Mouse (Mus musculus) forebrain, postnatal 0 days (tissue): ENCODE results near the gene Zfp865. TPM values are rescaled to one million over a fixed set of nuclear protein-coding genes. Genes with fewer than 3 reads are reported as not detected.

ENCODE experiments used
- ATAC-seq: fragments of 200-750 bp; cut with Nextera tagmentation; 2 replicates; pipeline ENCODE4 v1.8.0; 2017; ENCODE audit warnings: mild to moderate bottlenecking, moderate library complexity
- DNase-seq: peaks from one replicate; pipeline ENCODE4 v3.0.0-alpha.2; 2015
- H3K27ac ChIP-seq: fragments of 300-500 bp; sonication (generic); 2 replicates; pipeline ENCODE4 v1.5.1; 2014; ENCODE audit warnings: low read depth, mild to moderate bottlenecking, antibody characterized with exemption, low read length, moderate library complexity, mixed read lengths
- H3K27me3 ChIP-seq: fragments of 300-500 bp; sonication (generic); 2 replicates; pipeline ENCODE4 v1.6.1; 2014; ENCODE audit warnings: mild to moderate bottlenecking, low read length, mixed read lengths; ENCODE audit not compliant: insufficient read depth
- H3K36me3 ChIP-seq: fragments of 300-500 bp; sonication (generic); 2 replicates; pipeline ENCODE4 v1.6.1; 2014; ENCODE audit warnings: mild to moderate bottlenecking, moderate library complexity; ENCODE audit not compliant: insufficient read depth
- H3K4me1 ChIP-seq: fragments of 300-500 bp; sonication (generic); 2 replicates; pipeline ENCODE4 v1.6.1; 2014; ENCODE audit warnings: antibody characterized with exemption; ENCODE audit not compliant: insufficient read depth
- H3K4me2 ChIP-seq: fragments of 300-500 bp; sonication (generic); 2 replicates; pipeline ENCODE4 v1.6.1; 2014; ENCODE audit warnings: low read depth, mild to moderate bottlenecking, moderate library complexity
- H3K4me3 ChIP-seq: fragments of 300-500 bp; sonication (generic); 2 replicates; pipeline ENCODE4 v1.5.1; 2014; ENCODE audit warnings: low read depth, low read length, mixed read lengths
- H3K9ac ChIP-seq: fragments of 300-500 bp; sonication (generic); 2 replicates; pipeline ENCODE4 v1.6.1; 2014; ENCODE audit warnings: mild to moderate bottlenecking
- H3K9me3 ChIP-seq: fragments of 300-500 bp; sonication (generic); 2 replicates; pipeline ENCODE4 v1.6.1; 2016; ENCODE audit warnings: low read length
- CTCF ChIP-seq: sonication (generic); IDR thresholded peaks from 2 replicates; pipeline ENCODE4 v1.5.1; 2016; ENCODE audit warnings: antibody characterized with exemption, control low read depth, low read depth
- WGBS: fragments of 180-500 bp; shearing (Covaris S2); extraction: QIAGEN DNeasy Blood & Tissue Kit; methylation state at CpG from one replicate; pipeline ENCODE4 v1.1.7; 2014; 5-methylcytosine and 5-hydroxymethylcytosine counted together
- polyA plus RNA-seq: library from polyadenylated mRNA; unstranded; fragments of >200 nt; fragmentation: Nextera tagmentation; extraction: Ambion mirVana; gene quantifications from 2 replicates; pipeline ENCODE4 v1.2.1, GENCODE M21; 2015
- total RNA-seq: library from RNA; depleted of rRNA; stranded (reverse); fragments of >200 nt; gene quantifications from 2 replicates; pipeline ENCODE4 v1.2.3, GENCODE M21; 2014; rRNA removed

Gene Zfp865
- total and polyA plus RNA-seq, 2 experiments from 2014 or later = 5.6 to 33.3 TPM

GRCm38 (mm10) chr7:5081939-5082338 is 61.8 kb downstream of the Zfp865 start:
- ATAC-seq (no peak), DNase-seq (no peak)
- no peak for TF ChIP-seq CTCF
- Histone ChIP-seq H3K4me2 (no peak overlapping the region), H3K27ac (no peak overlapping the region), H3K9me3 (no peaks in the 10 kb centered on the region), H3K4me1 (0 out of 2 replicates have a peak, but pooled peaks cover 8% of the 10 kb centered on the region), H3K36me3 (peaks cover 26% of the 10 kb centered on the region), H3K27me3 (no peaks in the 10 kb centered on the region), H3K9ac (no peak overlapping the region), H3K4me3 (no peak overlapping the region)
- WGBS = 99% methylated on average over 2 of the region's 2 CpGs

GRCm38 (mm10) chr7:5083325-5084105 is 63.3 kb downstream of the Zfp865 start:
- ATAC-seq (no peak), DNase-seq (no peak)
- Histone ChIP-seq H3K36me3 (peaks cover 22% of the 10 kb centered on the region), H3K27me3 (no peaks in the 10 kb centered on the region), H3K4me1 (0 out of 2 replicates have a peak, but pooled peaks cover 8% of the 10 kb centered on the region), H3K9ac (no peak overlapping the region), H3K4me3 (no peak overlapping the region), H3K27ac (no peak overlapping the region), H3K9me3 (no peaks in the 10 kb centered on the region), H3K4me2 (no peak overlapping the region)
- no peak for TF ChIP-seq CTCF
- 93% methylated on average over 18 of the region's 18 CpGs for WGBS

- Histone ChIP-seq H3K9ac (no peak overlapping the region), H3K27ac (no peak overlapping the region), H3K27me3 (no peaks in the 10 kb centered on the region), H3K4me1 (0 out of 2 replicates have a peak, but pooled peaks cover 8% of the 10 kb centered on the region), H3K4me2 (no peak overlapping the region), H3K9me3 (no peaks in the 10 kb centered on the region), H3K36me3 (peaks cover 29% of the 10 kb centered on the region), H3K4me3 (no peak overlapping the region)
- ATAC-seq = no peak
- TF ChIP-seq CTCF = no peak
- WGBS = 90% methylated on average over 1 of the region's 1 CpGs
- DNase-seq = no peak
Measured at GRCm38 (mm10) chr7:5085512-5085911, 65.3 kb downstream of the Zfp865 start.

Other genes with a start within 250 kb of the Zfp865 start
- not detected in 2 replicates for gene Fam71e2, start 249.1 kb upstream of the Zfp865 start, total RNA-seq
- not detected in 2 replicates for gene Fam71e2, start 249.1 kb upstream of the Zfp865 start, polyA plus RNA-seq
- 1.2 and 2.6 TPM in 2 replicates for gene Il11, start 237.5 kb upstream of the Zfp865 start, total RNA-seq
- gene Il11, start 237.5 kb upstream of the Zfp865 start, polyA plus RNA-seq = 1.2 and 2.1 TPM in 2 replicates
- gene Tmem190, start 237.4 kb upstream of the Zfp865 start, total RNA-seq = not detected in 2 replicates
- not detected in 2 replicates for gene Tmem190, start 237.4 kb upstream of the Zfp865 start, polyA plus RNA-seq
- gene Tmem238, start 230.7 kb upstream of the Zfp865 start, total RNA-seq = 7.3 and 10.1 TPM in 2 replicates
- gene Tmem238, start 230.7 kb upstream of the Zfp865 start, polyA plus RNA-seq = 13.3 and 15.0 TPM in 2 replicates
- 161 and 191 TPM in 2 replicates for gene Rpl28, start 227.5 kb upstream of the Zfp865 start, total RNA-seq
- 313 and 332 TPM in 2 replicates for gene Rpl28, start 227.5 kb upstream of the Zfp865 start, polyA plus RNA-seq
- 300 and 347 TPM in 2 replicates for gene Ube2s, start 207.8 kb upstream of the Zfp865 start, total RNA-seq
- gene Ube2s, start 207.8 kb upstream of the Zfp865 start, polyA plus RNA-seq = 232 and 259 TPM in 2 replicates
- 52.4 and 66.6 TPM in 2 replicates for gene Shisa7, start 175.7 kb upstream of the Zfp865 start, total RNA-seq
- 6.8 and 9.4 TPM in 2 replicates for gene Shisa7, start 175.7 kb upstream of the Zfp865 start, polyA plus RNA-seq
- 2.5 and 6.6 TPM in 2 replicates for gene Isoc2b, start 150.1 kb upstream of the Zfp865 start, total RNA-seq
- 3.5 and 3.7 TPM in 2 replicates for gene Isoc2b, start 150.1 kb upstream of the Zfp865 start, polyA plus RNA-seq
- gene Isoc2a, start 143.2 kb upstream of the Zfp865 start, total RNA-seq = 4.8 and 4.9 TPM in 2 replicates
- 0.26 and 0.39 TPM in 2 replicates for gene Isoc2a, start 143.2 kb upstream of the Zfp865 start, polyA plus RNA-seq
- 0.48 and 0.85 TPM in 2 replicates for gene Gm36210, start 113.9 kb upstream of the Zfp865 start, total RNA-seq
- 0.29 and 0.47 TPM in 2 replicates for gene Gm36210, start 113.9 kb upstream of the Zfp865 start, polyA plus RNA-seq
- gene Zfp628, start 105.2 kb upstream of the Zfp865 start, total RNA-seq = 5.4 and 9.2 TPM in 2 replicates
- 5.8 and 6.0 TPM in 2 replicates for gene Zfp628, start 105.2 kb upstream of the Zfp865 start, polyA plus RNA-seq
- 45.5 and 69.9 TPM in 2 replicates for gene Nat14, start 98.3 kb upstream of the Zfp865 start, total RNA-seq
- gene Nat14, start 98.3 kb upstream of the Zfp865 start, polyA plus RNA-seq = 20.5 and 54.3 TPM in 2 replicates
- 0.54 and 1.7 TPM in 2 replicates for gene Ssc5d, start 94.6 kb upstream of the Zfp865 start, total RNA-seq
- 0.51 and 0.63 TPM in 2 replicates for gene Ssc5d, start 94.6 kb upstream of the Zfp865 start, polyA plus RNA-seq
- gene Sbk2, start 56.0 kb upstream of the Zfp865 start, total RNA-seq = not detected in 2 replicates
- not detected in 2 replicates for gene Sbk2, start 56.0 kb upstream of the Zfp865 start, polyA plus RNA-seq
- gene Sbk3, start 49.2 kb upstream of the Zfp865 start, total RNA-seq = 0.23 and 0.76 TPM in 2 replicates
- 0.39 and 0.76 TPM in 2 replicates for gene Sbk3, start 49.2 kb upstream of the Zfp865 start, polyA plus RNA-seq
- gene Zfp579, start 24.2 kb upstream of the Zfp865 start, total RNA-seq = 34.6 and 34.7 TPM in 2 replicates
- gene Zfp579, start 24.2 kb upstream of the Zfp865 start, polyA plus RNA-seq = 36.7 and 42.6 TPM in 2 replicates
- 4.6 and 6.4 TPM in 2 replicates for gene Zfp524, start 6.0 kb upstream of the Zfp865 start, total RNA-seq
- 5.0 and 5.3 TPM in 2 replicates for gene Zfp524, start 6.0 kb upstream of the Zfp865 start, polyA plus RNA-seq
- 30.0 and 33.9 TPM in 2 replicates for gene Fiz1, start 5.7 kb upstream of the Zfp865 start, total RNA-seq
- 26.9 and 28.6 TPM in 2 replicates for gene Fiz1, start 5.7 kb upstream of the Zfp865 start, polyA plus RNA-seq
- gene Gm44973, start 4.9 kb upstream of the Zfp865 start, total RNA-seq = not detected in 2 replicates
- gene Gm44973, start 4.9 kb upstream of the Zfp865 start, polyA plus RNA-seq = 3.1 TPM in 2 replicates
- 70.7 and 104 TPM in 2 replicates for gene Ccdc106, start 177 bp downstream of the Zfp865 start, total RNA-seq
- 69.7 and 79.8 TPM in 2 replicates for gene Ccdc106, start 177 bp downstream of the Zfp865 start, polyA plus RNA-seq
- 0.24 TPM in 1 of 2 replicates, not detected in the other for gene 4632433K11Rik, start 13.7 kb downstream of the Zfp865 start, total RNA-seq
- gene 4632433K11Rik, start 13.7 kb downstream of the Zfp865 start, polyA plus RNA-seq = not detected in 2 replicates
- gene Zfp784, start 18.1 kb downstream of the Zfp865 start, total RNA-seq = 5.2 and 5.6 TPM in 2 replicates
- 4.1 and 5.0 TPM in 2 replicates for gene Zfp784, start 18.1 kb downstream of the Zfp865 start, polyA plus RNA-seq
- 26.2 and 42.1 TPM in 2 replicates for gene Zfp580, start 31.2 kb downstream of the Zfp865 start, total RNA-seq
- gene Zfp580, start 31.2 kb downstream of the Zfp865 start, polyA plus RNA-seq = 132 and 135 TPM in 2 replicates
- 179 and 184 TPM in 2 replicates for gene U2af2, start 41.8 kb downstream of the Zfp865 start, total RNA-seq
- 92.7 and 101 TPM in 2 replicates for gene U2af2, start 41.8 kb downstream of the Zfp865 start, polyA plus RNA-seq
- gene Epn1, start 59.9 kb downstream of the Zfp865 start, total RNA-seq = 341 and 347 TPM in 2 replicates
- gene Epn1, start 59.9 kb downstream of the Zfp865 start, polyA plus RNA-seq = 126 and 127 TPM in 2 replicates
- gene Rfpl4, start 96.6 kb downstream of the Zfp865 start, total RNA-seq = not detected in 2 replicates
- not detected in 2 replicates for gene Rfpl4, start 96.6 kb downstream of the Zfp865 start, polyA plus RNA-seq
- 0.15 and 0.24 TPM in 2 replicates for gene Rasl2-9, start 105.6 kb downstream of the Zfp865 start, total RNA-seq
- 0.47 and 0.65 TPM in 2 replicates for gene Rasl2-9, start 105.6 kb downstream of the Zfp865 start, polyA plus RNA-seq
- 0.08 TPM in 1 of 2 replicates, not detected in the other for gene Vmn1r55, start 129.3 kb downstream of the Zfp865 start, total RNA-seq
- gene Vmn1r55, start 129.3 kb downstream of the Zfp865 start, polyA plus RNA-seq = not detected in 2 replicates
- gene Vmn1r56, start 176.4 kb downstream of the Zfp865 start, total RNA-seq = not detected in 2 replicates
- not detected in 2 replicates for gene Vmn1r56, start 176.4 kb downstream of the Zfp865 start, polyA plus RNA-seq
- gene Vmn1r57, start 198.1 kb downstream of the Zfp865 start, total RNA-seq = not detected in 2 replicates
- gene Vmn1r57, start 198.1 kb downstream of the Zfp865 start, polyA plus RNA-seq = not detected in 2 replicates